Mouse (Mus musculus): ENCODE data around the gene Tradd. TPM values are rescaled to one million over a fixed set of nuclear protein-coding genes. Genes with fewer than 3 reads are reported as not detected.
A peak's percentile ranks its signal among the peaks of the same experiment; 100 is the strongest.
"Not testable (repeated sequence)": the region's sequence is repeated elsewhere in the genome, so short reads cannot be mapped to it uniquely, and the experiment has no call there.

The Tradd gene
- total and polyA plus RNA-seq, 3 experiments: 3.9 to 4.9 (median 4.6) TPM

- intact Hi-C loops (cut with DNase I): no loop called here
- Histone ChIP-seq H3K27ac (no peak overlapping the region; the same call in 1 of the 2 replicates), H3K9ac (ENCODE audit: low read depth, low read length) (no peak overlapping the region), H3K27me3 (ENCODE audit: control insufficient read depth, insufficient read depth, low read length) (no peaks in the 10 kb centered on the region), H3K4me1 (ENCODE audit: control insufficient read depth, insufficient read depth, low read length) (no peaks in the 10 kb centered on the region; the same call in none of the 2 replicates), H3K36me3 (ENCODE audit: control insufficient read depth, insufficient read depth, low read length) (peaks cover 8% of the 10 kb centered on the region), H3K4me3 (no peak overlapping the region), H3K79me2 (replicated peaks; ENCODE audit: control insufficient read depth, insufficient read depth, low read length) (0 out of 2 replicates have a peak, but pooled peaks cover 1% of the 10 kb centered on the region)
- WGBS: 73% methylated on average over 1 of the region's 1 CpGs
- TF ChIP-seq EP300 (IDR thresholded peaks at IDR 0.05; ENCODE audit: insufficient read depth, low read depth, low read length): no peak
- TF ChIP-seq POLR2A (IDR thresholded peaks at IDR 0.05; ENCODE audit: insufficient read depth, low read depth, low read length): no peak
- TF ChIP-seq CTCF (IDR thresholded peaks at IDR 0.05): no peak
- no peak for DNase-seq
These were observed 31.1 kb downstream of the Tradd start for GRCm38 (mm10) chr8:105233126-105233935.

GRCm38 (mm10) chr8:105232321-105232693 is 32.1 kb downstream of the Tradd start:
- H3K4me3 ChIP-seq; H3K9ac ChIP-seq (ENCODE audit: low read depth, low read length); H3K79me2 ChIP-seq (replicated peaks; ENCODE audit: control insufficient read depth, insufficient read depth, low read length); H3K27me3 ChIP-seq (ENCODE audit: control insufficient read depth, insufficient read depth, low read length); H3K4me1 ChIP-seq (ENCODE audit: control insufficient read depth, insufficient read depth, low read length); intact Hi-C loops (cut with DNase I); H3K27ac ChIP-seq; H3K36me3 ChIP-seq (ENCODE audit: control insufficient read depth, insufficient read depth, low read length); DNase-seq: not testable (repeated sequence)
- WGBS: 96% methylated on average over 4 of the region's 4 CpGs

- TF ChIP-seq EP300 (IDR thresholded peaks at IDR 0.05; ENCODE audit: insufficient read depth, low read depth, low read length) (no peak), CTCF (IDR thresholded peaks at IDR 0.05) (no peak)
- WGBS: 71% methylated on average over 12 of the region's 12 CpGs
- intact Hi-C loops (cut with DNase I): no loop called here
These were observed 32.7 kb downstream of the Tradd start for GRCm38 (mm10) chr8:105231503-105232320.

GRCm38 (mm10) chr8:105225917-105226316 is 38.5 kb downstream of the Tradd start:
- no peak overlapping the region for H3K27ac ChIP-seq
- WGBS: 12% methylated on average over 6 of the region's 6 CpGs
- H3K9ac ChIP-seq (ENCODE audit: low read depth, low read length): peak overlapping the region; percentile 97
- 0 out of 2 replicates have a peak, but pooled peaks cover 1% of the 10 kb centered on the region for H3K79me2 ChIP-seq (replicated peaks; ENCODE audit: control insufficient read depth, insufficient read depth, low read length)
- H3K27me3 ChIP-seq (ENCODE audit: control insufficient read depth, insufficient read depth, low read length): no peaks in the 10 kb centered on the region
- TF ChIP-seq EP300 (IDR thresholded peaks at IDR 0.05; ENCODE audit: insufficient read depth, low read depth, low read length) (no peak), POLR2A (IDR thresholded peaks at IDR 0.05; ENCODE audit: insufficient read depth, low read depth, low read length) (no peak), CTCF (IDR thresholded peaks at IDR 0.05) (no peak)
- H3K4me1 ChIP-seq (ENCODE audit: control insufficient read depth, insufficient read depth, low read length): peaks cover 2% of the 10 kb centered on the region
- H3K36me3 ChIP-seq (ENCODE audit: control insufficient read depth, insufficient read depth, low read length): peaks cover 4% of the 10 kb centered on the region; the same call in 1 of the 2 replicates
- intact Hi-C loops (cut with DNase I): loop anchor here (2.0 kb wide), 3 partner anchors 29 to 63 kb away; partner anchors contain the start of genes 4931428F04Rik, B3gnt9 and Cbfb
- DNase-seq: no peak
- peak overlapping the region; percentile 82 for H3K4me3 ChIP-seq

More at GRCm38 (mm10) chr8:105231503-105232320, 32.7 kb downstream of the Tradd start:
- peaks cover 8% of the 10 kb centered on the region for H3K36me3 ChIP-seq (ENCODE audit: control insufficient read depth, insufficient read depth, low read length)
- 0 out of 2 replicates have a peak, but pooled peaks cover 1% of the 10 kb centered on the region for H3K79me2 ChIP-seq (replicated peaks; ENCODE audit: control insufficient read depth, insufficient read depth, low read length)
- H3K27me3 ChIP-seq (ENCODE audit: control insufficient read depth, insufficient read depth, low read length): no peaks in the 10 kb centered on the region
- no peak overlapping the region for H3K27ac ChIP-seq
- no peaks in the 10 kb centered on the region; the same call in none of the 2 replicates for H3K4me1 ChIP-seq (ENCODE audit: control insufficient read depth, insufficient read depth, low read length)
- no peak overlapping the region for H3K9ac ChIP-seq (ENCODE audit: low read depth, low read length)
- DNase-seq: no peak
- no peak overlapping the region for H3K4me3 ChIP-seq

GRCm38 (mm10) chr8:105225272-105225593 is 39.2 kb downstream of the Tradd start:
- Histone ChIP-seq H3K36me3 (ENCODE audit: control insufficient read depth, insufficient read depth, low read length) (peaks cover 4% of the 10 kb centered on the region; the same call in 1 of the 2 replicates), H3K79me2 (replicated peaks; ENCODE audit: control insufficient read depth, insufficient read depth, low read length) (0 out of 2 replicates have a peak, but pooled peaks cover 1% of the 10 kb centered on the region), H3K27ac (peak overlapping the region; percentile 87), H3K9ac (ENCODE audit: low read depth, low read length) (peak overlapping the region; percentile 97), H3K4me3 (peak overlapping the region; percentile 82), H3K27me3 (ENCODE audit: control insufficient read depth, insufficient read depth, low read length) (no peaks in the 10 kb centered on the region), H3K4me1 (ENCODE audit: control insufficient read depth, insufficient read depth, low read length) (peaks cover 2% of the 10 kb centered on the region)
- TF ChIP-seq CTCF (IDR thresholded peaks at IDR 0.05) (no peak), EP300 (IDR thresholded peaks at IDR 0.05; ENCODE audit: insufficient read depth, low read depth, low read length) (no peak), POLR2A (IDR thresholded peaks at IDR 0.05; ENCODE audit: insufficient read depth, low read depth, low read length) (no peak)
- intact Hi-C loops (cut with DNase I): loop anchor here (2.0 kb wide), 3 partner anchors 30 to 64 kb away; partner anchors contain the start of genes 4931428F04Rik, B3gnt9 and Cbfb
- no peak for DNase-seq
- under 1% methylated on average over 27 of the region's 27 CpGs for WGBS

Data from heart, adult 2 months (tissue).